Mouse (Mus musculus): ENCODE results near the gene Rbmx.
A peak's percentile ranks its signal among the peaks of the same experiment; 100 is the strongest.

DNA sequence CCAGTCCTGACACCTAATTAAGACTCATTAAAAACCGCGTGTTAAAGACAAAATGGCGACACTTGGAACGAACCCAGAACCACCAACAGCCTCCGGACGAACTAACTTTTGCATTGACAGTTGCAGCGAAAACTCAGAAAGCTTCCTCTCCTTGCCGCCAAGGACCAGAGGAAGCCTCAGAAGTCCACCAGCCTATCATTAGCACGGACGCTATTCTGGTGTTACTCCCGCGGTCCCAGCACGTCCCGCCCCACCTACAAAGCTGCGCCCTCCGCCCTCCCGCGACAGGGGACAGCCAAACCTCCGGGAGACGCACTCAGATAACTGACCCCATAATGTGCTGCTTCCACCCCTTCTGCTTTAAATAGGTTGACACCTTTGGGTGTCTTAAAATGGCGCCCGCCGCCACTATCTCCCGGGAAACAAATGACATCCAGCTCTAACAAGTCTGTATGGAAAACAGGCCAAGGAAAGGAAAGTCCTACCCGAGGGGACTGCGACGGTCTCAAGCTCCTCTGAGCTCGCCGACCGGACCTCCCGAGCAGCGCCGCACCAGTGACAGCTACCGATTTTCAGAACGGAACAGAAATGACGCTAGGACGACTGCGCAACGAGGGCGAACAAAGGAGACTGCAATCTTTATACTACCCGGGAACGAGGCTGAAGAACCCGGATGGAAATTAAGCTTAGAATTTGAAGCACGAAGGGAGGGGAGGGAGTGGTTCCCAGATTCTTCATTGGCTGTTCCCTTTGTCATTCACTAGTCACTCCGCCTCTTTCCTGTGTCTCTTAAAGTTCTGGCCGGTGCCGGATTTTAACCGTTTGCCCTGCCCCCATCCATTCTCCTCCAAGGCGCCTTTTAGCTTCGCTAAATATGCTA is at the start of gene Rbmx:
- TF ChIP-seq CTCF (IDR thresholded peaks at IDR 0.05), result peak; percentile 3; the same call in 1 of the 2 replicates
- TF ChIP-seq EP300 (IDR thresholded peaks at IDR 0.05), result no peak; the same call in 1 of the 2 replicates

Measured in lung, postnatal 0 days (tissue).